Mouse (Mus musculus) ES-E14 (cell line): ENCODE results near the gene Hoxb4.

Source experiments
- CHD2 ChIP-seq: IDR thresholded peaks from 2 replicates; pipeline ENCODE4 v1.6.1; 2014; ENCODE audit warnings: mild to moderate bottlenecking, low read depth, low read length, inconsistent platforms
- ZNF384 ChIP-seq: IDR thresholded peaks from 2 replicates; pipeline ENCODE4 v1.6.1; 2012; ENCODE audit warnings: low read depth, low read length, inconsistent platforms

DNA sequence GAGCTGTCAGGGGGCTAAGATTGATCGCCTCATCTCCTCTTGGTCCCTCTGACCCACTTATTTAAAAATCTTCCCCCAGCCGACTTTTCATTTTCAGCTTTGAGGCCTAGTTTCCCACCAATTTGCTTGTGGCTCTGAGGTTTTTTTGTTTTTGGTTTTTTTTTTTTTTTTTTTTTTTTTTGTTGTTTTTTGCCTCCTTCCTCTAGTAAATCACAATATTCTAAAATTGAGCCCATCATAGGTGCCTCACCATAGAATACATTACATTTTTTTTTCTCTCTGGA is 32.2 kb downstream of the Hoxb4 start, which contains the start of gene Hoxb2:
- TF ChIP-seq CHD2 = no peak
- TF ChIP-seq ZNF384 = 0 out of 2 replicates have a peak, but pooled peaks have one; percentile 17
